Mouse (Mus musculus) CH12.LX (cell line): Measurements from ENCODE around the gene Vill. TPM values are rescaled to one million over a fixed set of nuclear protein-coding genes. Genes with fewer than 3 reads are reported as not detected.

Experiments
- DNase-seq: peaks from one replicate; pipeline ENCODE4 v3.0.0-alpha.2; 2013; ENCODE audit errors: extremely low read depth
- H3K27ac ChIP-seq: 2 replicates; pipeline ENCODE4 v1.5.1; 2012; ENCODE audit warnings: low read depth, mild to moderate bottlenecking, control low read depth, moderate library complexity; ENCODE audit not compliant: insufficient read depth
- H3K27me3 ChIP-seq: replicated peaks from 2 replicates; pipeline ENCODE3; 2012; ENCODE audit warnings: inconsistent platforms
- H3K36me3 ChIP-seq, 2 experiments: replicated peaks in 1 of 2; 2 replicates each; pipeline versions ENCODE3 to v1.6.1; 2012; ENCODE audit warnings: inconsistent platforms in 1 of 2, low read length in 1 of 2, mild to moderate bottlenecking in 1 of 2, mixed read lengths in 1 of 2, moderate library complexity in 1 of 2; ENCODE audit not compliant: control insufficient read depth in 1 of 2, insufficient read depth in 1 of 2
- H3K4me1 ChIP-seq, 2 experiments: 2 replicates each; pipeline ENCODE4 v1.6.1; 2012; ENCODE audit warnings: inconsistent platforms in 1 of 2, moderate library complexity in 1 of 2; ENCODE audit not compliant: insufficient read depth in 2 of 2, control insufficient read depth in 1 of 2
- H3K4me2 ChIP-seq: 2 replicates; pipeline ENCODE4 v1.6.1; 2012; ENCODE audit warnings: low read depth, mild to moderate bottlenecking, control low read depth; ENCODE audit not compliant: poor library complexity, insufficient read depth, severe bottlenecking
- H3K4me3 ChIP-seq, 3 experiments: fragments of 150-350 bp in 1 of 3; sonication (generic) in 1 of 3; replicated peaks in 1 of 3; 2 replicates each; pipeline versions ENCODE3 to v1.5.1; 2011 to 2012; ENCODE audit warnings: low read depth in 2 of 3, low read length in 2 of 3, mild to moderate bottlenecking in 2 of 3, moderate library complexity in 2 of 3, control low read depth in 1 of 3, improper control_type of control experiment in 1 of 3, inconsistent platforms in 1 of 3, mixed read lengths in 1 of 3; ENCODE audit not compliant: poor library complexity in 1 of 3
- H3K79me2 ChIP-seq: replicated peaks from 2 replicates; pipeline ENCODE4 v1.6.1; 2012; ENCODE audit warnings: mild to moderate bottlenecking, moderate library complexity; ENCODE audit not compliant: control insufficient read depth, poor library complexity, insufficient read depth, severe bottlenecking; ENCODE audit errors: extremely low read depth
- H3K9ac ChIP-seq: 2 replicates; pipeline ENCODE4 v1.6.1; 2012; ENCODE audit warnings: low read depth, mild to moderate bottlenecking, control low read depth, moderate library complexity; ENCODE audit not compliant: insufficient read depth
- H3K9me3 ChIP-seq: replicated peaks from 2 replicates; pipeline ENCODE3; 2012; ENCODE audit warnings: low read length, inconsistent platforms, mixed read lengths
- CHD1 ChIP-seq: IDR thresholded peaks from 2 replicates; pipeline ENCODE4 v1.6.1; 2012; ENCODE audit warnings: low read depth, low read length, improper control_type of control experiment, inconsistent platforms
- CHD2 ChIP-seq: IDR thresholded peaks from 2 replicates; pipeline ENCODE4 v1.6.1; 2011; ENCODE audit warnings: low read length, improper control_type of control experiment
- ELF1 ChIP-seq: IDR thresholded peaks from 2 replicates; pipeline ENCODE4 v1.6.1; 2014; ENCODE audit warnings: low read depth, mild to moderate bottlenecking, inconsistent platforms, low read length, improper control_type of control experiment
- HCFC1 ChIP-seq: IDR thresholded peaks from 2 replicates; pipeline ENCODE4 v1.6.1; 2012; ENCODE audit warnings: low read depth, mild to moderate bottlenecking, inconsistent platforms, low read length, improper control_type of control experiment
- JUN ChIP-seq: IDR thresholded peaks from 2 replicates; pipeline ENCODE4 v1.6.1; 2011; ENCODE audit warnings: low read depth, mild to moderate bottlenecking, low read length, improper control_type of control experiment, moderate library complexity; ENCODE audit not compliant: insufficient read depth
- MAZ ChIP-seq: IDR thresholded peaks from 2 replicates; pipeline ENCODE4 v1.6.1; 2012; ENCODE audit warnings: low read depth, mild to moderate bottlenecking, inconsistent platforms, low read length, improper control_type of control experiment, moderate library complexity
- MXI1 ChIP-seq: IDR thresholded peaks from 2 replicates; pipeline ENCODE4 v1.6.1; 2011; ENCODE audit warnings: mild to moderate bottlenecking, low read depth, low read length, improper control_type of control experiment
- MYC ChIP-seq: IDR thresholded peaks from 2 replicates; pipeline ENCODE4 v1.6.1; 2011; ENCODE audit warnings: low read depth, mild to moderate bottlenecking, improper control_type of control experiment, low read length
- PAX5 ChIP-seq: IDR thresholded peaks from 2 replicates; pipeline ENCODE4 v1.6.1; 2012; ENCODE audit warnings: low read length, inconsistent platforms, mixed read lengths
- POLR2AphosphoS2 ChIP-seq: IDR thresholded peaks from 2 replicates; pipeline ENCODE4 v1.6.1; 2011; ENCODE audit warnings: low read depth, low read length, improper control_type of control experiment
- RCOR1 ChIP-seq: conservative IDR thresholded peaks from 2 replicates; pipeline ENCODE4 v1.6.1; 2012; ENCODE audit warnings: low read depth, mild to moderate bottlenecking, inconsistent platforms, low read length, improper control_type of control experiment
- SMC3 ChIP-seq: IDR thresholded peaks from 2 replicates; pipeline ENCODE4 v1.6.1; 2011; ENCODE audit warnings: low read depth, low read length, improper control_type of control experiment
- TBP ChIP-seq: conservative IDR thresholded peaks from 2 replicates; pipeline ENCODE4 v1.6.1; 2011; ENCODE audit warnings: low read depth, low read length, improper control_type of control experiment
- TCF12 ChIP-seq: IDR thresholded peaks from 2 replicates; pipeline ENCODE4 v1.6.1; 2014; ENCODE audit warnings: low read depth, mild to moderate bottlenecking, inconsistent platforms, low read length, improper control_type of control experiment
- ZC3H11A ChIP-seq: IDR thresholded peaks from 2 replicates; pipeline ENCODE4 v1.6.1; 2012; ENCODE audit warnings: low read depth, mild to moderate bottlenecking, inconsistent platforms, low read length, improper control_type of control experiment
- ZKSCAN1 ChIP-seq: IDR thresholded peaks from 2 replicates; pipeline ENCODE4 v1.6.1; 2012; ENCODE audit warnings: low read depth, inconsistent platforms, low read length, improper control_type of control experiment, borderline replicate concordance
- ZNF384 ChIP-seq: IDR thresholded peaks from 2 replicates; pipeline ENCODE4 v1.6.1; 2012; ENCODE audit warnings: low read depth, low read length, improper control_type of control experiment, inconsistent platforms
- dilution Hi-C: fragments of 300-500 bp; cut with MboI; formaldehyde crosslinking; loops from 2 replicates; pipeline ENCODE4 v1.14.3; 2020; ENCODE audit warnings: low sequenced_read_pairs; ENCODE audit not compliant: extremely low pct_unique_long_range_greater_than_20kb, extremely low pct_ligation_motif_present
- in situ Hi-C: fragments of 300-500 bp; cut with MboI; formaldehyde crosslinking; loops from 3 replicates; pipeline ENCODE4 v1.14.3; 2019; ENCODE audit warnings: low sequenced_read_pairs, low pct_ligation_motif_present, low pct_unique_long_range_greater_than_20kb, mixed read lengths
- polyA plus RNA-seq: library from polyadenylated mRNA; unstranded; fragments of >175 nt; gene quantifications from 2 replicates; pipeline ENCODE4 v1.2.1, GENCODE M21; 2012; ENCODE audit warnings: low read depth; ENCODE audit not compliant: insufficient read length
- total RNA-seq, 2 experiments: library from RNA; depleted of rRNA; stranded (reverse); fragments of 300-350 nt in 1 of 2; fragments of >200 nt in 1 of 2; gene quantifications; 2 replicates each; pipeline ENCODE4 v1.2.3; 2012 to 2014

Gene Vill
- total and polyA plus RNA-seq, 3 experiments = 46.3 to 85.2 (median 57.3) TPM

- Histone ChIP-seq H3K27me3 (peaks cover 88% of the 10 kb centered on the region), H3K4me2 (no peak overlapping the region), H3K36me3 (no peaks in the 10 kb centered on the region), H3K27ac (no peak overlapping the region), H3K4me3 (no peak overlapping the region), H3K9ac (no peak overlapping the region), H3K4me1 (no peaks in the 10 kb centered on the region), H3K79me2 (no peaks in the 10 kb centered on the region), H3K9me3 (no peaks in the 10 kb centered on the region)
- dilution Hi-C loops = no loop called here
- in situ Hi-C loops = no loop called here
- TF ChIP-seq MXI1 (no peak), ZKSCAN1 (no peak), PAX5 (no peak), MAZ (no peak)
- no peak for DNase-seq
Measured at GRCm38 (mm10) chr9:119032538-119032937, 20.0 kb upstream of the Vill start.

- in situ Hi-C loops = no loop called here
Measured at GRCm38 (mm10) chr9:119033111-119033921, 19.3 kb upstream of the Vill start.

GRCm38 (mm10) chr9:119034069-119034468 is 18.5 kb upstream of the Vill start:
- in situ Hi-C loops = no loop called here
- no peak for DNase-seq
- no peaks in the 10 kb centered on the region for H3K4me1 ChIP-seq
- no peak overlapping the region for H3K27ac ChIP-seq
- no peak overlapping the region for H3K4me2 ChIP-seq
- TF ChIP-seq HCFC1 (no peak), MYC (no peak)
- dilution Hi-C loops = no loop called here
- no peaks in the 10 kb centered on the region for H3K36me3 ChIP-seq
- H3K27me3 ChIP-seq = peaks cover 87% of the 10 kb centered on the region
- no peaks in the 10 kb centered on the region for H3K9me3 ChIP-seq
- H3K4me3 ChIP-seq = no peak overlapping the region
- H3K79me2 ChIP-seq = no peaks in the 10 kb centered on the region
- no peak overlapping the region for H3K9ac ChIP-seq

More at GRCm38 (mm10) chr9:119033111-119033921, 19.3 kb upstream of the Vill start:
- Histone ChIP-seq H3K9me3 (no peaks in the 10 kb centered on the region), H3K79me2 (no peaks in the 10 kb centered on the region), H3K4me3 (no peak overlapping the region), H3K9ac (no peak overlapping the region), H3K36me3 (no peaks in the 10 kb centered on the region), H3K4me2 (no peak overlapping the region), H3K27me3 (peaks cover 87% of the 10 kb centered on the region), H3K27ac (no peak overlapping the region), H3K4me1 (no peaks in the 10 kb centered on the region)
- dilution Hi-C loops = no loop called here
- DNase-seq = no peak
- TF ChIP-seq POLR2AphosphoS2 (no peak), MYC (no peak), TCF12 (no peak), ZC3H11A (no peak), SMC3 (no peak), ELF1 (no peak), ZNF384 (no peak), TBP (no peak), PAX5 (no peak), HCFC1 (no peak), CHD2 (no peak), JUN (no peak), RCOR1 (no peak), CHD1 (no peak)
